17 mouse cellular contexts compared by ENCODE assay signal in genomic region chr6:28850326-28850900, GRCm38 (mm10). TPM values are rescaled to one million over a fixed set of nuclear protein-coding genes. Genes with fewer than 3 reads are reported as not detected.
A peak's percentile ranks its signal among the peaks of the same experiment; 100 is the strongest.
DNase-seq lines count a peak whose midpoint lies in the region; ATAC-seq and TF ChIP-seq lines count a peak whose summit lies in the region.
"Had no signal": no experiment of that assay in that cellular context is flagged by ENCODE, and none has a peak within 500 bp of the region (broad histone marks: within the 10 kb centered on the region; RNA-seq: fewer than 3 reads in every experiment).

No protein-coding gene starts in this region.

- H3K9me3 ChIP-seq in forebrain, postnatal 0 days (ENCODE audit: low read length): no peaks in the 10 kb centered on the region
- H3K9me3 ChIP-seq: embryonic facial prominence, embryonic 10.5 days; forebrain, embryonic 10.5 days; heart, embryonic 13.5 days; hindbrain, embryonic 15.5 days had no signal

- H3K27me3 ChIP-seq in forebrain, postnatal 0 days (ENCODE audit: insufficient read depth, low read length): no peaks in the 10 kb centered on the region
- H3K27me3 ChIP-seq: heart, embryonic 13.5 days; hindbrain, embryonic 15.5 days had no signal

- WGBS in forebrain, postnatal 0 days: 94% methylated on average over 9 of the region's 9 CpGs

- no peak overlapping the region for H3K4me3 ChIP-seq in forebrain, postnatal 0 days (ENCODE audit: low read depth, low read length)
- H3K4me3 ChIP-seq: embryonic facial prominence, embryonic 10.5 days; forebrain, embryonic 10.5 days; heart, embryonic 13.5 days; hindbrain, embryonic 15.5 days had no signal

- peaks cover 9% of the 10 kb centered on the region; the same call in 1 of the 2 replicates for H3K4me1 ChIP-seq in forebrain, postnatal 0 days (ENCODE audit: insufficient read depth)

- no peak for ATAC-seq in forebrain, postnatal 0 days
- ATAC-seq: forebrain, embryonic 14.5 days; intestine, embryonic 16.5 days had no signal

- H3K4me2 ChIP-seq in forebrain, postnatal 0 days (ENCODE audit: low read depth): no peak overlapping the region
- H3K4me2 ChIP-seq: heart, embryonic 13.5 days; hindbrain, embryonic 15.5 days had no signal

- no peaks in the 10 kb centered on the region for H3K36me3 ChIP-seq in forebrain, postnatal 0 days (ENCODE audit: insufficient read depth)
- H3K36me3 ChIP-seq: embryonic facial prominence, embryonic 10.5 days; forebrain, embryonic 10.5 days; heart, embryonic 13.5 days; hindbrain, embryonic 15.5 days had no signal

- TF ChIP-seq CTCF in forebrain, postnatal 0 days (IDR thresholded peaks at IDR 0.05; ENCODE audit: low read depth): no peak

- peak; percentile 70 for DNase-seq in adrenal gland, adult 2 months
- no peak for DNase-seq in adrenal gland, postnatal 25 days
- DNase-seq in heart, adult 11 months: peak; percentile 83
- no peak for DNase-seq in heart, adult 9 months (ENCODE audit: low spot score in 2 of 2)
- DNase-seq in adipocyte (ENCODE audit: low spot score): peak; percentile 86
- no peak for DNase-seq in ovary, postnatal 10 days (ENCODE audit: low spot score)
- DNase-seq in forebrain, postnatal 0 days: no peak
- DNase-seq: cerebellum, adult 2 months; cerebellum, postnatal 10 days; heart, postnatal 36 days; kidney, adult 2 months had no signal

- no peak overlapping the region for H3K9ac ChIP-seq in forebrain, postnatal 0 days
- H3K9ac ChIP-seq: heart, embryonic 13.5 days; hindbrain, embryonic 15.5 days had no signal

- H3K27ac ChIP-seq in forebrain, postnatal 0 days (ENCODE audit: low read depth, low read length): no peak overlapping the region
- H3K27ac ChIP-seq: embryonic facial prominence, embryonic 10.5 days; forebrain, embryonic 10.5 days; hindbrain, embryonic 15.5 days had no signal

RNA-seq across cellular contexts. Expression of gene Lrrc4, which starts 18.9 kb away (rescaled TPM):
- total RNA-seq in adrenal gland, adult 2 months (2021): 1 to 10 TPM; 5.6 to 8.1 TPM
- polyA plus RNA-seq in adrenal gland, adult 2 months (2012; rRNA removed): 3.6 and 6.1 TPM in 2 replicates
- 3.5 and 3.7 TPM in 2 replicates for total RNA-seq in adrenal gland, postnatal 25 days (2021)
- total RNA-seq in forebrain, postnatal 0 days (2014; rRNA removed): 32.9 and 37.1 TPM in 2 replicates
- 4.0 and 5.4 TPM in 2 replicates for polyA plus RNA-seq in forebrain, postnatal 0 days (2015; fragmentation: Nextera tagmentation; extraction: Ambion mirVana)

Comparison
In these comparisons a context has a peak if more than half of its experiments do, and no peak if none do; other contexts are left out.
1. DNase-seq: peak in adrenal gland, adult 2 months (single experiment), heart, adult 11 months (single experiment) and adipocyte (single experiment); none in adrenal gland, postnatal 25 days (single experiment), heart, adult 9 months (0 of 2), ovary, postnatal 10 days (single experiment) and forebrain, postnatal 0 days (single experiment).